Comparison of ENCODE assay signal across 9 mouse cellular contexts in genomic region chr6:124862406-124863124, GRCm38 (mm10). TPM values are rescaled to one million over a fixed set of nuclear protein-coding genes. Genes with fewer than 3 reads are reported as not detected.
DNase-seq lines count a peak whose midpoint lies in the region; ATAC-seq lines count a peak whose summit lies in the region.
"Had no signal": no experiment of that assay in that cellular context is flagged by ENCODE, and none has a peak within 500 bp of the region (broad histone marks: within the 10 kb centered on the region; RNA-seq: fewer than 3 reads in every experiment).

No protein-coding gene starts in this region.

- WGBS in liver, embryonic 11.5 days = 11% methylated on average over 8 of the region's 8 CpGs
- 16% methylated on average over 8 of the region's 8 CpGs for WGBS in forebrain, embryonic 11.5 days
- 15% methylated on average over 8 of the region's 8 CpGs for WGBS in intestine, embryonic 15.5 days

- no peaks in the 10 kb centered on the region for H3K9me3 ChIP-seq in liver, embryonic 11.5 days (ENCODE audit: control insufficient read depth, low read length)
- H3K9me3 ChIP-seq in forebrain, embryonic 11.5 days (ENCODE audit: control insufficient read depth, low read length) = no peaks in the 10 kb centered on the region
- no peaks in the 10 kb centered on the region for H3K9me3 ChIP-seq in intestine, embryonic 15.5 days

- H3K36me3 ChIP-seq in liver, embryonic 11.5 days (ENCODE audit: control insufficient read depth, insufficient read depth, low read length) = no peaks in the 10 kb centered on the region
- H3K36me3 ChIP-seq in forebrain, embryonic 11.5 days (ENCODE audit: control insufficient read depth, insufficient read depth, low read length) = no peaks in the 10 kb centered on the region
- H3K36me3 ChIP-seq in intestine, embryonic 15.5 days = no peaks in the 10 kb centered on the region

- peaks cover 86% of the 10 kb centered on the region for H3K27me3 ChIP-seq in liver, embryonic 11.5 days (replicated peaks; ENCODE audit: control insufficient read depth, insufficient read depth, low read length)
- no peaks in the 10 kb centered on the region; the same call in none of the 2 replicates for H3K27me3 ChIP-seq in forebrain, embryonic 11.5 days (ENCODE audit: control insufficient read depth, insufficient read depth, low read length)
- H3K27me3 ChIP-seq in intestine, embryonic 15.5 days (replicated peaks) = peaks cover 21% of the 10 kb centered on the region

- 0 out of 2 replicates have a peak overlapping the region, but pooled peaks have one; percentile 54 for H3K4me3 ChIP-seq in liver, embryonic 11.5 days (ENCODE audit: low read depth, low read length)
- peak overlapping the region; percentile 52 for H3K4me3 ChIP-seq in forebrain, embryonic 11.5 days (ENCODE audit: low read depth, low read length)
- peak overlapping the region; percentile 48 for H3K4me3 ChIP-seq in intestine, embryonic 15.5 days (replicated peaks)

- peaks cover 4% of the 10 kb centered on the region; the same call in 1 of the 2 replicates for H3K4me1 ChIP-seq in liver, embryonic 11.5 days (replicated peaks; ENCODE audit: control insufficient read depth, insufficient read depth, low read length)
- H3K4me1 ChIP-seq in forebrain, embryonic 11.5 days (replicated peaks; ENCODE audit: control insufficient read depth, insufficient read depth, low read length) = peaks cover 33% of the 10 kb centered on the region
- H3K4me1 ChIP-seq in intestine, embryonic 15.5 days (replicated peaks) = peaks cover 34% of the 10 kb centered on the region

- ATAC-seq in liver, embryonic 11.5 days (replicated peaks; ENCODE audit: low FRiP score) = no peak
- ATAC-seq in forebrain, embryonic 11.5 days (replicated peaks; ENCODE audit: low FRiP score) = no peak; the same call in 1 of the 2 replicates
- ATAC-seq in intestine, embryonic 15.5 days = peak; percentile 2; the same call in 1 of the 2 replicates
- ATAC-seq in megakaryocyte progenitor cell, adult 5-6 weeks (replicated peaks; ENCODE audit: poor library complexity) = no peak
- no peak for ATAC-seq in erythroblast, adult 5-6 weeks (replicated peaks; ENCODE audit: low FRiP score, poor library complexity, severe bottlenecking)

- H3K4me2 ChIP-seq in liver, embryonic 11.5 days = peak overlapping the region; percentile 88
- H3K4me2 ChIP-seq in forebrain, embryonic 11.5 days (ENCODE audit: low read depth, low read length, severe bottlenecking) = peak overlapping the region; percentile 97
- peak overlapping the region; percentile 80 for H3K4me2 ChIP-seq in intestine, embryonic 15.5 days (replicated peaks)

- no peak overlapping the region for H3K9ac ChIP-seq in liver, embryonic 11.5 days (ENCODE audit: low read depth, low read length)
- peak overlapping the region; percentile 80; the same call in 1 of the 2 replicates for H3K9ac ChIP-seq in forebrain, embryonic 11.5 days (ENCODE audit: low read length)
- H3K9ac ChIP-seq in intestine, embryonic 15.5 days = no peak overlapping the region

- no peak overlapping the region for H3K27ac ChIP-seq in liver, embryonic 11.5 days (ENCODE audit: low read depth, low read length)
- no peak overlapping the region; the same call in 1 of the 2 replicates for H3K27ac ChIP-seq in forebrain, embryonic 11.5 days (ENCODE audit: low read depth, low read length)
- no peak overlapping the region for H3K27ac ChIP-seq in intestine, embryonic 15.5 days

- no peak for DNase-seq in liver, embryonic 11.5 days (ENCODE audit: low spot score)
- DNase-seq in liver = no peak
- DNase-seq in forebrain, embryonic 11.5 days (ENCODE audit: low spot score) = no peak
- peak; percentile 43 for DNase-seq in right cerebral cortex, postnatal 14 days
- DNase-seq: adrenal gland, postnatal 36 days had no signal

RNA-seq across cellular contexts. Expression of gene Gpr162, which starts 1.2 kb away (rescaled TPM):
- polyA plus RNA-seq in liver, embryonic 11.5 days (2014; fragmentation: Nextera tagmentation; extraction: Ambion mirVana) = 0.17 and 0.32 TPM in 2 replicates
- polyA plus RNA-seq in forebrain, embryonic 11.5 days (2014; fragmentation: Nextera tagmentation; extraction: Ambion mirVana) = 2.7 and 2.8 TPM in 2 replicates
- 0.99 and 1.1 TPM in 2 replicates for polyA plus RNA-seq in intestine, embryonic 15.5 days (2015; fragmentation: Nextera tagmentation; extraction: Ambion mirVana)
- total RNA-seq in megakaryocyte progenitor cell, adult 5-6 weeks (2015) = not detected in 2 replicates
- not detected in 2 replicates for total RNA-seq in megakaryocyte progenitor cell, adult 5-6 weeks (2017)
- total RNA-seq in erythroblast, adult 5-6 weeks (2015; ENCODE audit: low replicate concordance) = not detected in 2 replicates
- not detected in 2 replicates for total RNA-seq in erythroblast, adult 5-6 weeks (2017; ENCODE audit: low replicate concordance)

RNA-seq across cellular contexts. Expression of gene P3h3, which starts 5.0 kb away (rescaled TPM):
- polyA plus RNA-seq in liver, embryonic 11.5 days (2014; fragmentation: Nextera tagmentation; extraction: Ambion mirVana) = 8.6 and 11.3 TPM in 2 replicates
- polyA plus RNA-seq in forebrain, embryonic 11.5 days (2014; fragmentation: Nextera tagmentation; extraction: Ambion mirVana) = 17.3 and 17.8 TPM in 2 replicates
- polyA plus RNA-seq in intestine, embryonic 15.5 days (2015; fragmentation: Nextera tagmentation; extraction: Ambion mirVana) = 17.9 and 20.1 TPM in 2 replicates
- 1.3 and 3.5 TPM in 2 replicates for total RNA-seq in megakaryocyte progenitor cell, adult 5-6 weeks (2015)
- total RNA-seq in megakaryocyte progenitor cell, adult 5-6 weeks (2017) = 1.00 and 2.5 TPM in 2 replicates
- total RNA-seq in erythroblast, adult 5-6 weeks (2015; ENCODE audit: low replicate concordance) = not detected in 2 replicates
- 1.1 and 1.2 TPM in 2 replicates for total RNA-seq in erythroblast, adult 5-6 weeks (2017; ENCODE audit: low replicate concordance)

RNA-seq across cellular contexts. Expression of gene Gnb3, which starts 22.5 kb away (rescaled TPM):
- 0.29 and 0.74 TPM in 2 replicates for polyA plus RNA-seq in liver, embryonic 11.5 days (2014; fragmentation: Nextera tagmentation; extraction: Ambion mirVana)
- polyA plus RNA-seq in forebrain, embryonic 11.5 days (2014; fragmentation: Nextera tagmentation; extraction: Ambion mirVana) = 0.71 and 1.1 TPM in 2 replicates
- polyA plus RNA-seq in intestine, embryonic 15.5 days (2015; fragmentation: Nextera tagmentation; extraction: Ambion mirVana) = 1.2 and 1.3 TPM in 2 replicates
- total RNA-seq in megakaryocyte progenitor cell, adult 5-6 weeks (2015) = not detected in 2 replicates
- total RNA-seq in megakaryocyte progenitor cell, adult 5-6 weeks (2017) = not detected in 2 replicates
- total RNA-seq in erythroblast, adult 5-6 weeks (2015; ENCODE audit: low replicate concordance) = not detected in 2 replicates
- total RNA-seq in erythroblast, adult 5-6 weeks (2017; ENCODE audit: low replicate concordance) = not detected in 2 replicates
- total RNA-seq: left cerebral cortex, postnatal 14 days had no signal

RNA-seq across cellular contexts. Expression of gene Cd4, which starts 25.5 kb away (rescaled TPM):
- not detected in 2 replicates for polyA plus RNA-seq in liver, embryonic 11.5 days (2014; fragmentation: Nextera tagmentation; extraction: Ambion mirVana)
- not detected in 2 replicates for polyA plus RNA-seq in forebrain, embryonic 11.5 days (2014; fragmentation: Nextera tagmentation; extraction: Ambion mirVana)
- 0.40 and 0.48 TPM in 2 replicates for polyA plus RNA-seq in intestine, embryonic 15.5 days (2015; fragmentation: Nextera tagmentation; extraction: Ambion mirVana)
- total RNA-seq in megakaryocyte progenitor cell, adult 5-6 weeks (2015) = 0.42 and 1.0 TPM in 2 replicates
- 0.08 and 1.0 TPM in 2 replicates for total RNA-seq in megakaryocyte progenitor cell, adult 5-6 weeks (2017)
- 6.3 and 6.9 TPM in 2 replicates for total RNA-seq in erythroblast, adult 5-6 weeks (2015; ENCODE audit: low replicate concordance)
- total RNA-seq in erythroblast, adult 5-6 weeks (2017; ENCODE audit: low replicate concordance) = 0.70 and 0.94 TPM in 2 replicates

RNA-seq across cellular contexts. Expression of gene Cdca3, which starts 33.2 kb away (rescaled TPM):
- 223 and 224 TPM in 2 replicates for polyA plus RNA-seq in liver, embryonic 11.5 days (2014; fragmentation: Nextera tagmentation; extraction: Ambion mirVana)
- polyA plus RNA-seq in forebrain, embryonic 11.5 days (2014; fragmentation: Nextera tagmentation; extraction: Ambion mirVana) = 276 and 307 TPM in 2 replicates
- 166 and 177 TPM in 2 replicates for polyA plus RNA-seq in intestine, embryonic 15.5 days (2015; fragmentation: Nextera tagmentation; extraction: Ambion mirVana)
- total RNA-seq in megakaryocyte progenitor cell, adult 5-6 weeks (2015) = 130 and 145 TPM in 2 replicates
- 149 and 159 TPM in 2 replicates for total RNA-seq in megakaryocyte progenitor cell, adult 5-6 weeks (2017)
- total RNA-seq in erythroblast, adult 5-6 weeks (2015; ENCODE audit: low replicate concordance) = 65.8 and 68.0 TPM in 2 replicates
- total RNA-seq in erythroblast, adult 5-6 weeks (2017; ENCODE audit: low replicate concordance) = 58.5 and 73.8 TPM in 2 replicates
